Mouse (Mus musculus): ENCODE data around the gene Git1.
A peak's percentile ranks its signal among the peaks of the same experiment; 100 is the strongest.

Gene Git1

GRCm38 (mm10) chr11:77483043-77483442, 10.3 kb upstream of the Git1 start:
- no peak for DNase-seq (ENCODE audit: low spot score in 2 of 2)

DNA sequence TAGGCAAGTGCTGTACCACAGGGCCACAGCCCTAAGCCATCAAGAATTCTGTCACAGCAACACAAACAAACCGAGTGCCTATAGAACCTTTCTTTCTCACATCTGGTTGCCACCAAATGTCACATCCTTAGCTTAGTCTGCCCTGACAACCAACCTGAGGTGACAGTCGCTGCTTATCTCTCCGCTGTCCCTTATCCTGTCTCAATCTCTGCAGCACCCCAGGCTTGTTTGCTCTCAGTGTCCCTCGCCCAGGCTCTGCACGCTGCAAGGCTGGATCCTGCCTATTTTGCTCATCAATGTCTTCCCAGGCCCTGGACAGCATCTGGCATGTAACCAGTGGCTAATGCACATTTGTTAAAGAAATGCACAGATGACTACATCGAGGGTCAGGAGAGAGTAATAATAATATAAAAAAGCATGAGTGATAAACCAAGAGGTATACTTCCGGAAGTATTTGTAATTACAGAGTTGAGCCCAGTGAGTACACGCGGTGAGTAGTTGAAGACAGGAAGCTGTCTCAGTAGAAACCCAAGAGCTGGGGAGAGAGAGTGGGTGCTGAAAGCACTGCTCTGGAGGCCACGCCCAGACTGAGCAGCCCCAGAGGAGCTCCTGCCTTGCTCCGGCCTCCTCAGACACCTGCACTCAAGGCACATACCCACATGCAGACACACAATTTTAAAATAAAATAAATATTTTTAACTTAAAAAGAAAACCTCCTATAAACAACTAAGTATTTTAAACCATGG, 9.7 kb upstream of the Git1 start:
- DNase-seq (ENCODE audit: low spot score in 2 of 2), result no peak

GRCm38 (mm10) chr11:77485229-77485628, 8.1 kb upstream of the Git1 start:
- DNase-seq (ENCODE audit: low spot score in 2 of 2), result no peak

- DNase-seq (ENCODE audit: low spot score in 2 of 2), result no peak
Measured at GRCm38 (mm10) chr11:77486798-77487197, 6.6 kb upstream of the Git1 start.

DNA sequence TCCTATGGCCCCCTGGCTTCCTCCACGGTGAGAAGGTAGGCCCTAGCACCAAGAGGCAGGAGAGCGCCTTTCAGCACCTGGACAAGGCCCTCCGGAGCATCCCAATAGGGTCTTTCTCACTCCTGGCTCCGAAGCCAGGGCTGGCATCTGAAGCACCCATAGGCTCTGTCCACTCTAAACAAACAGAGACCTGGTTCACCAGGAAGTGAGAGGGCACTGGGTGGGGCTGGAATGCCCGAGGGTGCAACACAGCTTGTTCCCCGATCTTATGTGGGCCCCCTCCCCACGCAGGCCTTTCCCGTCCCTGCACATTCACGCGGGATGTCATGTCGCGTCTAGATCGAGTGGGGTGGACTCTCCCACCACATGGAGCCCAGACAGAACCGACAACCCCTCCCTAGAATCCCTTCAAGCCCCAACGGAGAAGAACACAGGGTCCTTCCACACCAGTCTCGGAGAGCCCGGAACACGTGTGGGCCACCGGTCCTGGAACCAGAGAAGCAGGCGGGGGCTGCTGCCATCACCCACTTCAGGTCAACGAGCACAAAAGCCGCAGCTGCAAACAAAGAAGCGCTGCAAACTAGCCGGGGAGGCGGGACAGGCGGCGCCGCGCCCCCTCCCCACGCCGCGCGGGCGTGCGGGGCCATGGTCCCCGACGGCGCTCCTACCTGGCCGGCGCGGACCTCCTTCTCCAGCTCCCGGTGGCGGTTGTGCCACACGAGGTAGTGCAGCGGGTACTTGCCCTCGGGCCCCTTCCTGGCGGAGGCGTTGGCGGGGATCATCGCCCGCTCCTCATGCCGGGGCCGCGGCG, 4.4 kb upstream of the Git1 start:
- DNase-seq (ENCODE audit: low spot score in 2 of 2), result no peak

DNA sequence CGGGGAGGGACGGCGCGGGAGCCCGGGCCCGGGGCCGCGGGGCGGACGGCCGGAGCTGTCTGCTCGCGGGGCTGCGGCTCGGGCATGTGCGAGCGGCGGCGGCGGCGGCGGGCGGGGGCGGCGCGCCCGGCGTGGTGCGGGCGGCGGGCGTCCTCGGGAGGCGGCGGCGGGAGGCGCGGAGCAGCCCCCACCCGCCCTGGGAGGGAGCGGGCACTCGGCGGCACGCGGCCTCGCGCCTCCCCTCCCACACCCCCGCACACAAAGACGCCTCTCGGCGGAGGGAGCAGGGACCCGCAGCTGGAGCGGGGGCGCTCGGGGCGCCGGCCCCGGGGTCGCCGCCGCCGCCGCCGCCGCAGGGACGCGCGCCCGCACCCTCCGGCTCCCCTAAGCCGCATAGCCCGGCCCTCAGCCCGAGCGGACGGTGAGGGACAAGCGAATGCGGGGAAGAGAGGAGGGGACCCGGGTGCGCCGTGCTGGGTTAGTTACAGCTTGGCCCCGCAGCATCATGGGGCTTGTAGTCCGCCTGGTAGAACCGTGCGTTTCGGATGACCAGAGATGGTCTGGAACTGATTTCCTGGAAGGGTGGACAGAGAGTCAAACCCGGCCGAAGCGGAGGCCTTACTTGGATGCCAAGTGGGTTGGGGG, 3.6 kb upstream of the Git1 start, which contains the start of gene Ankrd13b:
Gene Ankrd13b, minus strand, starts transcription at position 88 of the 645 bp plus-strand sequence.
- peak in 1 of 2 experiments; percentile 72 for DNase-seq (ENCODE audit: low spot score in 2 of 2)

DNA sequence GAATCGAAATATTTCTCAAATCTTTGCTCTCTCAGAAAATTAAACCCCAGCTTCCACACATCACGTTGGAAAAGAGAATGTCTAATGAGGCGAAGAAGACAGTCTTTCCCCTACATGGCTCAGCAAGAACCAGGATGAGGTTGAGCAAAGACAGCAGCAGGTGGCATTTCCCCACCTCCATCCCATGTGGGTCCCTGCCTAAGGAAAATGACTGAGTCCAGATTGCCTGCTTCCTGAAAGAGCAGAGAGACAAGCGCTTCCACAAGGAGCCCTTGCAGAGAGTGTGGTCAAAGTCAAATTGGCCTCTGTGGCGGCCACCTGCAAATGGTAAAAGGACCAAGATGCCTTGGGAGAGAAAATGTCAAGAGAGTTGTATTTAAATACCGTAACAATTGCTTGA, 2.9 kb upstream of the Git1 start:
- DNase-seq (ENCODE audit: low spot score in 2 of 2), result no peak

GRCm38 (mm10) chr11:77491123-77491501, 2.2 kb upstream of the Git1 start:
- DNase-seq (ENCODE audit: low spot score in 2 of 2), result peak in 1 of 2 experiments; percentile 84

- DNase-seq (ENCODE audit: low spot score in 2 of 2), result peak in 1 of 2 experiments; percentile 67
Measured at GRCm38 (mm10) chr11:77491502-77492291, 1.7 kb upstream of the Git1 start.

- DNase-seq (ENCODE audit: low spot score in 2 of 2), result no peak
Measured at GRCm38 (mm10) chr11:77492311-77492871, 971 bp upstream of the Git1 start.

DNA sequence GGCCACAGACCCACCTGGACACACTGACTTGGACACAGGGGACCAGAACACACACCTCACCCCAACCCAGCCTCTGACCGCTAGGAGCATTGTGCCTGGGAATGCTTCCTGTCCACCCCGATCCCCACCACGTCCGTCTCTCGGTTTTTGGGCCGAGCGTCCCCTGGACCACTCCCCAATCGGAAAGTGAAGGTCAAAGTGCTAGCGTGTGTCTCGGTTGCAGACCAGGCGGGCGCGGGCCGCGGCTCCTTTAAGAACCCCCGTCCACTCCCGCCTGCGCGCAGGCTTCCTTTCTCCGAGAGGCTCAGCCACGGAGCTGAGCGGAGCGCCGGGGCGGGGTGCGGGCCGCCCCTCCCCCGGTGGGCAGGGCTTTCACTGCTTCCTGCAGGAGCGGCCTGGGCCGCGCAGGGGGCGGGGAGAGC, 440 bp upstream of the Git1 start:
- peak; percentile 84 to 92 for DNase-seq (ENCODE audit: low spot score in 2 of 2)

- no peak for DNase-seq (ENCODE audit: low spot score in 2 of 2)
Measured at GRCm38 (mm10) chr11:77494344-77494676, 948 bp downstream of the Git1 start.

GRCm38 (mm10) chr11:77494782-77495181, 1.4 kb downstream of the Git1 start:
- no peak for DNase-seq (ENCODE audit: low spot score in 2 of 2)

DNA sequence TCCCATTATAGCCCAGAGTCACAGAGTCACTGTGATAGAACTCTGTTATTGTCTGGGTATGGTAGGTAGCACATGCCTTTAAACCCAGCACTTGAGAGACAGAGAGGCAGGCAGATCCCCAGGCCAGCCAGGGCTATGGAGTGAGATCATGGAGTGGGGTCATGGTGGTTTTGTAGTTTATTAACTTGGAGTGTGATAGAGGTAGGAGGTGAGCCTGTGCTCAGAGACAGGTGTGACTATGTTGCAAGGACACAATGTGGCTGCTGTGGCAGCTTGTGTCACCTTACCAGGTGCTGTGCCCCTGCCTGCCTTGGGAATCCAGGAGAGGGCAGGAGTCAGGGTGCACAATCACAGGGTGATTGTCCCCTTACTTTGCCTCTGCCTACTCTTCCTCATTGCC, 2.1 kb downstream of the Git1 start:
- DNase-seq (ENCODE audit: low spot score in 2 of 2), result no peak

DNA sequence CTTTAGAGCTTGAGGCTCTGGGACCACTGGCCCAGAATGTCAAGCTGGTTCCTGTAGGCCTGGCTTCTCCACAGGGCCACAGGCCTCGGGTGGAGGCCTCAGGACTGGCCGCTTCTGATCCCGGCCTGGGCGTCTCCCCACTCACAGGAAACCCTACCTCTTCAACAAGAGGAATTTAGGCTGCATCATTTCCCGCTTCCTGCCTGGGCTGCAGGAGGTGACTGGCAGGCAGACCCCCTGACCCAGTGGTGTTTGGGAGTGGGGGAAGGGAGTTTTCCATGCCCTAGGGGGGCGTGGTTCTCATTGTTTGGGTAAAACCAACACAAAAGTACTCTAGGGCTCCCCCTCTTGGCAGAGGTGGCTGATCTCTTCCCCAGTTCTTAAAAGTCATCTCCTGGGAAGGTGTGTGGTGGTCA, 4.0 kb downstream of the Git1 start:
- DNase-seq (ENCODE audit: low spot score in 2 of 2), result peak in 1 of 2 experiments; percentile 44

GRCm38 (mm10) chr11:77497851-77498250, 4.5 kb downstream of the Git1 start:
- no peak for DNase-seq (ENCODE audit: low spot score in 2 of 2)

- DNase-seq (ENCODE audit: low spot score in 2 of 2), result no peak
Measured at GRCm38 (mm10) chr11:77498261-77499139, 5.1 kb downstream of the Git1 start.

DNA sequence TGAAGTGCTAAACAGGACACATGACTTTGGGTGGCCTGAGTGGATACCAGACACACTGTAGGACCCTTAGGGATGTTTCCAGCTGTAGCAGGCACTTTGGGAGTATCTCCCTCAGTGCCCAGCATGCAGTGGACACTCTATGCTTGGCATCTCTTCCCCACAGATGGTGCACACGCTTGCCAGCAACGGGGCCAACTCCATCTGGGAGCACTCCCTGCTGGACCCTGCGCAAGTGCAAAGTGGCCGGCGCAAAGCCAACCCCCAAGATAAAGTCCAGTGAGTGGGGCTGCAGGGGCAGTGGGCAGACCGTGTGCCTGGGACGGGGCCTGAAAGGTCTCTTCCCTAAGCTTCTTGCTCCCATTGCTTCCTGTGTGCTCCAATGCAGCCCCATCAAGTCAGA, 6.0 kb downstream of the Git1 start:
- no peak for DNase-seq (ENCODE audit: low spot score in 2 of 2)

- DNase-seq (ENCODE audit: low spot score in 2 of 2), result no peak
Measured at GRCm38 (mm10) chr11:77500361-77501325, 7.3 kb downstream of the Git1 start.

Measured in urinary bladder, adult 18-20 months (tissue).